Mouse (Mus musculus): ENCODE measurements around the gene Zcchc17. TPM values are rescaled to one million over a fixed set of nuclear protein-coding genes. Genes with fewer than 3 reads are reported as not detected.

Zcchc17 gene
- polyA plus RNA-seq (2012; rRNA removed), result 25.9 and 33.3 TPM in 2 replicates
- 76.3 and 79.3 TPM in 2 replicates for polyA plus RNA-seq (2014; fragmentation: Nextera tagmentation; extraction: Ambion mirVana)

GRCm38 (mm10) chr4:130359486-130360237 is at the start of gene Zcchc17, which contains the start of gene Snrnp40:
TSS of gene Zcchc17 (minus strand) at chr4:130359943.
TSS of gene Snrnp40 (plus strand) at chr4:130360132.
- Histone ChIP-seq H3K9me3 (ENCODE audit: control insufficient read depth, low read length) (no peaks in the 10 kb centered on the region), H3K27me3 (ENCODE audit: control insufficient read depth, insufficient read depth, low read length) (no peaks in the 10 kb centered on the region), H3K9ac (ENCODE audit: low read depth, low read length, severe bottlenecking) (peak within 1 kb of the TSS; percentile 89), H3K4me1 (ENCODE audit: control insufficient read depth, insufficient read depth, low read length) (peaks cover 14% of the 10 kb centered on the region), H3K27ac (replicated peaks; ENCODE audit: low read depth, low read length) (peak within 1 kb of the TSS; percentile 69), H3K4me3 (replicated peaks; ENCODE audit: low read length) (peak within 1 kb of the TSS; percentile 94), H3K36me3 (ENCODE audit: control insufficient read depth, insufficient read depth, low read length) (peaks cover 15% of the 10 kb centered on the region), H3K4me2 (replicated peaks; ENCODE audit: low read depth, low read length, severe bottlenecking) (peak within 1 kb of the TSS; percentile 79)
- WGBS, result under 1% methylated on average over 49 of the region's 49 CpGs
- TF ChIP-seq POLR2A (IDR thresholded peaks at IDR 0.05; ENCODE audit: borderline replicate concordance, extremely low read depth, insufficient read depth, insufficient read length), result peak; percentile 78; the same call in 1 of the 2 replicates
- DNase-seq (ENCODE audit: low spot score), result peak; percentile 100
- ATAC-seq (ENCODE audit: low FRiP score, low read depth), result peak; percentile 100

- 68% methylated on average over 3 of the region's 3 CpGs for WGBS
- Histone ChIP-seq H3K27me3 (ENCODE audit: control insufficient read depth, insufficient read depth, low read length) (no peaks in the 10 kb centered on the region), H3K36me3 (ENCODE audit: control insufficient read depth, insufficient read depth, low read length) (peaks cover 45% of the 10 kb centered on the region), H3K9ac (ENCODE audit: low read depth, low read length, severe bottlenecking) (no peak overlapping the region), H3K4me2 (replicated peaks; ENCODE audit: low read depth, low read length, severe bottlenecking) (no peak overlapping the region), H3K27ac (replicated peaks; ENCODE audit: low read depth, low read length) (no peak overlapping the region; the same call in 1 of the 2 replicates), H3K4me1 (ENCODE audit: control insufficient read depth, insufficient read depth, low read length) (no peaks in the 10 kb centered on the region), H3K4me3 (replicated peaks; ENCODE audit: low read length) (no peak overlapping the region), H3K9me3 (ENCODE audit: control insufficient read depth, low read length) (no peaks in the 10 kb centered on the region)
- TF ChIP-seq POLR2A (IDR thresholded peaks at IDR 0.05; ENCODE audit: borderline replicate concordance, extremely low read depth, insufficient read depth, insufficient read length), result no peak
- ATAC-seq (ENCODE audit: low FRiP score, low read depth) (no peak), DNase-seq (ENCODE audit: low spot score) (no peak)
Measured at GRCm38 (mm10) chr4:130391265-130391664, 31.5 kb upstream of the Zcchc17 start.

DNA sequence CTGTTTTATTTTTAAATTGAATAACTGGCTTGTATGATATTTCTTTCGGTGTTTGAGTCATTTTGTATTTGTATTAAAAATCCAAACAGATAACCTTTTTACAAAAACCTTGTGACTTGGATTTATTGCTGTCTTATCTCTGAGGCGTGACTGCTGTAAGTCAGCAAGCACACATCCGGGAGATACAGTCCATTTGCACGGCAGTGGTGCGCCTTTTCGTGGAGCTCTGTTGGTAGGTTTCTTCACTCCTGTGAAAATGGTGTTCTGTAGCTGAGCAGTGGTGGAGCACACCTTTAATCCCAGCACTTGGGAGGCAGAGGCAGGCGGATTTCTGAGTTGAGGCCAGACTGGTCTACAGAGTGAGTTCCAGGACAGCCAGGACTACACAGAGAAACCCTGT is 30.2 kb upstream of the Zcchc17 start:
- DNase-seq (ENCODE audit: low spot score), result no peak
- no peak overlapping the region for H3K27ac ChIP-seq (replicated peaks; ENCODE audit: low read depth, low read length)
- no peak overlapping the region for H3K9ac ChIP-seq (ENCODE audit: low read depth, low read length, severe bottlenecking)
- no peak for TF ChIP-seq POLR2A (IDR thresholded peaks at IDR 0.05; ENCODE audit: borderline replicate concordance, extremely low read depth, insufficient read depth, insufficient read length)
- peaks cover 58% of the 10 kb centered on the region for H3K36me3 ChIP-seq (ENCODE audit: control insufficient read depth, insufficient read depth, low read length)
- no peak overlapping the region for H3K4me3 ChIP-seq (replicated peaks; ENCODE audit: low read length)
- H3K27me3 ChIP-seq (ENCODE audit: control insufficient read depth, insufficient read depth, low read length), result no peaks in the 10 kb centered on the region
- H3K4me2 ChIP-seq (replicated peaks; ENCODE audit: low read depth, low read length, severe bottlenecking), result no peak overlapping the region
- no peak for ATAC-seq (ENCODE audit: low FRiP score, low read depth)
- H3K4me1 ChIP-seq (ENCODE audit: control insufficient read depth, insufficient read depth, low read length), result no peaks in the 10 kb centered on the region
- WGBS, result 92% methylated on average over 7 of the region's 7 CpGs
- no peaks in the 10 kb centered on the region for H3K9me3 ChIP-seq (ENCODE audit: control insufficient read depth, low read length)

- no peak overlapping the region for H3K9ac ChIP-seq (ENCODE audit: low read depth, low read length, severe bottlenecking)
- H3K4me2 ChIP-seq (replicated peaks; ENCODE audit: low read depth, low read length, severe bottlenecking), result no peak overlapping the region
- ATAC-seq (ENCODE audit: low FRiP score, low read depth), result no peak
- H3K36me3 ChIP-seq (ENCODE audit: control insufficient read depth, insufficient read depth, low read length), result peaks cover 63% of the 10 kb centered on the region
- 85% methylated on average over 6 of the region's 6 CpGs for WGBS
- H3K27me3 ChIP-seq (ENCODE audit: control insufficient read depth, insufficient read depth, low read length), result no peaks in the 10 kb centered on the region
- no peak overlapping the region for H3K27ac ChIP-seq (replicated peaks; ENCODE audit: low read depth, low read length)
- no peaks in the 10 kb centered on the region for H3K4me1 ChIP-seq (ENCODE audit: control insufficient read depth, insufficient read depth, low read length)
- no peak for TF ChIP-seq POLR2A (IDR thresholded peaks at IDR 0.05; ENCODE audit: borderline replicate concordance, extremely low read depth, insufficient read depth, insufficient read length)
- H3K4me3 ChIP-seq (replicated peaks; ENCODE audit: low read length), result no peak overlapping the region
- no peaks in the 10 kb centered on the region for H3K9me3 ChIP-seq (ENCODE audit: control insufficient read depth, low read length)
- no peak for DNase-seq (ENCODE audit: low spot score)
Measured at GRCm38 (mm10) chr4:130389496-130389895, 29.8 kb upstream of the Zcchc17 start.

DNA sequence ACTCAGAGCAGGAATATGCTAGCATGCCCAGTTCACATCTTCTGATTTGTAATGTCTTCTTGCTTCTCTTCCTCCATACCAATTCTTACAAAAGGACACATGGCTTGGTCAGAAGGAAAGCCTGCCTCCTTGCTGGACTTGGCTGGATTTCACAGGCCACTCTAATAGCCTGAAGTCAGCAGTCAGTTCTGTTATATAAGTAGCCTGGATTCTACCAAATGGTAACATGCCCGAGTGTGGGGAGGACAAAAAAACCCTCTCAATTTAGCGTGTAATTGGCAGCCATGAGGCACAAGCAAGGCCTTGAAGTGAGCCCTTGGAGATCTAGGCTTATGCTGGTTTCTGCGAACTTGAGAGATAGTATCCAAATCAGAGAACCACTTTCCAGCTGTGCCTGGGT is 27.5 kb upstream of the Zcchc17 start:
- ATAC-seq (ENCODE audit: low FRiP score, low read depth) (no peak), DNase-seq (ENCODE audit: low spot score) (no peak)
- TF ChIP-seq POLR2A (IDR thresholded peaks at IDR 0.05; ENCODE audit: borderline replicate concordance, extremely low read depth, insufficient read depth, insufficient read length), result no peak
- Histone ChIP-seq H3K4me2 (replicated peaks; ENCODE audit: low read depth, low read length, severe bottlenecking) (no peak overlapping the region), H3K9ac (ENCODE audit: low read depth, low read length, severe bottlenecking) (no peak overlapping the region), H3K27ac (replicated peaks; ENCODE audit: low read depth, low read length) (no peak overlapping the region), H3K36me3 (ENCODE audit: control insufficient read depth, insufficient read depth, low read length) (peaks cover 85% of the 10 kb centered on the region), H3K9me3 (ENCODE audit: control insufficient read depth, low read length) (no peaks in the 10 kb centered on the region), H3K4me1 (ENCODE audit: control insufficient read depth, insufficient read depth, low read length) (no peaks in the 10 kb centered on the region), H3K27me3 (ENCODE audit: control insufficient read depth, insufficient read depth, low read length) (no peaks in the 10 kb centered on the region), H3K4me3 (replicated peaks; ENCODE audit: low read length) (no peak overlapping the region)
- WGBS, result 79% methylated on average over 3 of the region's 3 CpGs

Measured in limb, embryonic 14.5 days (tissue).